Mouse (Mus musculus): ENCODE results near the gene Fam178b.

DNA sequence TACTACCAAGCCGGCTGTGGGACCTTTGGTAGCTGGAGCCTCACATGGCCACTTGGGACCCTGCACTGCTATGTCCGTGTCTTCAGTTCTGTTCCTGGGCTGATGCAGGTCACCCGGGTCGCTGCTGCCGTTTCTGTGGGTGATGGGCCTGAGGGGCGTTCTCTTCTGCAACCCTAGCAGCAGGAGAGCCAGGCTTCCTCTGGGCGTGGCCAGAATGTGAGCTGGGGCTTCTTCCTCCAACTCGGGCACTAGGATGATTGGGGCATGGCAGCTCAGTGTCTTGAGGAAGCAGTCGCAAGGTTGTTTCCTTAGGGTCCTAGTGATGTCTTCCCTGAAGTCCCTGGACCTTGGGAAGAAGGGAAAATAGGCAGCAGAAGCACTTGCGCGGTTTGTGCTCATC lies 163.4 kb downstream of the Fam178b start:
- no peak for TF ChIP-seq CTCF (IDR thresholded peaks at IDR 0.05; ENCODE audit: insufficient read depth, low read length)
- TF ChIP-seq POLR2A (IDR thresholded peaks at IDR 0.05; ENCODE audit: borderline replicate concordance, extremely low read depth, low read depth, low read length): no peak
